Mouse (Mus musculus) cerebellum, adult (tissue): ENCODE data around the gene Afm.

ENCODE experiments used
- ATAC-seq: cut with Nextera tagmentation; 2 replicates; pipeline ENCODE4 v1.9.2; 2017; ENCODE audit warnings: mild to moderate bottlenecking, moderate library complexity, mixed read lengths; ENCODE audit not compliant: insufficient number of reproducible peaks, low FRiP score, low TSS enrichment

Afm gene

DNA sequence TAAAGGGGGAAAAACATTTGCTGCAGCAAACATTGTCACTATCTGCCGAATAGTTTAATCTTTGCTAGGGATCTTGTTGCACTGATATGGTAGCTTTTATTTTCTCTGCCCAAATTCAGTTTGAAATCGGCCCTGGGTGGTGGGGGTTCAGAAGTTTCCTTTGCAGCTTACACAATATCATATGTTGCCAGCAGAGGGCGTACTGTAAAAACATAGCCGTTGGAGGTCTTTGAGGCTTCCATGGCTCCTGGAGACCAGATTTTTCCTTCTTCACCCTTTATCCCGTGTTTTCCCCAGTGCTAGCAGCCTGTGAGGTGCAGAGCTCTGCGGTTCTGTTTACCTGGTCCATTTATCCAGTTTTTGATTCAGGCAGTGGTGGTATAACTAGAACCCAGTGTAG is 82.7 kb downstream of the Afm start:
- no peak; the same call in 1 of the 2 replicates for ATAC-seq
